Mouse (Mus musculus): Measurements from ENCODE around the gene Rsph9.

DNA sequence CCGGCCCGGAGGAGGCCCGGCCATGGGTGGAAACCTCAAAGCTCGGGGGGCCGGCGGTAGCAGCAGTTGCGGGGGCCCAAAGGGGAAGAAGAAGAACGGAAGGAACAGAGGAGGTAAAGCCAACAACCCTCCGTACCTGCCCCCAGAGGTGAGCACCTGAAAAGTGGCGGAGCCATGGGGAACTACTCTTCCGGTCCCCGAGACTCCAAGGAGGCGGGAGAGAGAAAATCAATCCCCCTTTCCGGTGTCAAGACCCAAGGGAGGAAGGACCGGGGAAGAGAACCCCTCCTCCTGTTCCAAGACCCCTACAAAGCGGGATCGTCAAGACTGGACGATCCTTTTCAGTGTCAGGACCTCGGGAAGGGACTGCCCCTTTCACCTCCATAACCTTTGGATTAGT lies 17.2 kb upstream of the Rsph9 start:
- TF ChIP-seq CTCF (IDR thresholded peaks at IDR 0.05; ENCODE audit: low read depth, low read length) (no peak), GATA2 (IDR thresholded peaks at IDR 0.05; ENCODE audit: borderline replicate concordance, low read depth, low read length) (no peak), TAL1 (conservative IDR thresholded peaks at IDR 0.05; ENCODE audit: low read depth, low read length) (no peak), GATA1 (IDR thresholded peaks at IDR 0.05; ENCODE audit: borderline replicate concordance, low read length) (no peak)

Data from G1E (cell line).